Mouse (Mus musculus) kidney, adult 8-10 months (tissue): ENCODE data around the gene Slc7a11.
"Not testable (repeated sequence)": the region's sequence is repeated elsewhere in the genome, so short reads cannot be mapped to it uniquely, and the experiment has no call there.

Experiments used
- DNase-seq, 2 experiments: peaks; one replicate each; pipeline ENCODE4 v3.0.0; 2022

The Slc7a11 gene

DNA sequence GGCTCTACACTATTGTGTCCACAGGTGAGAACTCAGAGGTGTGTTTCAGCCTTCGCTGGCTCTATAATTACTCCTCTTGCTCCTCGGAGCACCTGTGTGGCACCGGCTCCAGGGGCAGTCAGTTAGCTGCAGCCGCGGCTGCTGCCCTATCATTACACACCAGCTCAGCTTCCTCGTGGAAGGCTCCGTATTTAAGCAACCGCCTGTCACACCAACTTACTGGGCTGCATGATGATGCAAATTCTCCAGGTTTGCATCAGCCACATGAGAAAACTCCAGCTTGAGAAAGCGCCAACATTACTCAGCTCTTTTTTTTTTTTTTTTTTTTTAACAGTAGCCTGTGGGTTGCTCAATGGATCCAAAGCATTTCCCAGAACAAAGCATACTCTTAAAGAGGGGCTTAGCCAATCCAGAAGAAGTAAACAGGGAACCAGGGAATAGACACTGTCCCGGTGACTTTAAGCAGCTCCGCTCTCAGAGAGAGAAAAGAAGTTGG, at the start of gene Slc7a11:
Slc7a11 (minus strand) TSS at position 194 of the 496 bp plus-strand sequence.
- no peak for DNase-seq

DNA sequence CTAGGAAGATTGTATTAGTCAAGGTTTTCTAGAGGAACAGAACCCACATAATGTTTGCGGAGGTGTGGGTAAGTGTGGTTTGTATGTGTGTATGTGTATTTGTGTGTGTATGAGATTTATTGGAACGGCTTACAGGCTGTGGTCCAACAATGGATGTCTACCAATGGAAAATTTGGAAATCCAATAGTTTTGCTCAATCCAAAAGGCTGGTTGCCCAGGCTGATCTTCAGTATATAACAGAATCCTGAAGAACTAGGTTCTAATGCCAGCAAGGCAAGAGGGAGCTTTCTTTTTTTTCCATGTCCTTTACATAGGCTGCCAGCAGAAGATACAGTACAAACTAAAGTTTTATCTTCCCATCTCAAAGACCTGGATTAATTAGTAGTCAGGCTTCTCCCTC, 48.3 kb upstream of the Slc7a11 start:
- no peak for DNase-seq

DNA sequence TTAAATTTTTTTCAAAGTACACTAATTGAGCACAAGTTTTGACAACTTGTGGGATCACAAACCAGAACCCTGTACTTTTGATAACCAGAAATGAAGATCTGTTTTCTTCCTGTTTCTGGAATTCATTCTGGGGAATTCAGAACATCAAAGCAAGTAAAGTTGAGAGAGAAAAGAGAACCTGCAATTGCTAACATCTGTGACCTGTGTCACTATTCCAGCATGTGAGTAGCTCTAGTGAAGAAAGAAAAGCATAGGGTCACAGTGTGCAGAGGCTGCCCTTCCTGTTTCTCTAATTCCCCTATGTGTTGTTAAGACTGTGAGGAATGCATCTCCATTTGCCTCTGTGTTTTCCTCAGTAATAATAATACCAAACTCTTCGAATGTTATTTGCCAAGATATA, 40.7 kb upstream of the Slc7a11 start:
- no peak for DNase-seq

DNA sequence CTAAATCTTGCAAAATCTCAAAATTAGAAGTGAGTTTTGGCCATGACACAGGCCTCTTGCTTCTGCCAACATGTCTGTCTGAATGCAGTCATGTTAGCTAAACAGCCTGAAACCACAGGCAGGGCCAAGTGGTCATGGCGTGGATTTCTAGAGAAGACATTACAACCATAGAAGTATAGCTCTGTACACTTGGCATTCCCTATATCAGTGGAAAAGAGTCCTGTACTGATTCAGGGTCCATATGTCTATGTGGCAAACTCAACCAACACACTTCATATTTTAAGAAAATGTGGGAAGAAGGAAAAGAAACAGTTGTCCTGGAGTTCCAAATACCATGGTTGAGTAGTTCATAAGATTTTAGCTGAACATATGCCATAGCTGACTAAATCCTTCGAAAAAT, 18.8 kb upstream of the Slc7a11 start:
- no peak for DNase-seq

DNA sequence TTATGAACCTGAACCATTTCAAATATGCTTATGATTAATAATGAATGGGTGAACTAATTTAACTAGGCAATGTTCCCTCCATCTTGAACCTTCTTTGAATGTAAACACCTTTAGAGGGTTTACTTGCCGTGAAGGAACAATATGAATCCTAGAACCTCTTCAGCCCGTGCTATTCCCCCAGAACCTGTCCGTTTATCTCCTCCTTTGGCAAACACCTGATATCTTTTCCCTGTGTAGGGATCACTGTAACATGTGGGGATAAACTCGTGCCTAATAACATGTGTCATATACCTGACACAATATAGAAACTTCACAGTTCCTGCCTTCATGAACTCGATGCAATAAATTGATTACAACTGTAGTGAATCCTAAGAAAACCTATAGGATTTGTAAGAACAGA, 13.7 kb upstream of the Slc7a11 start:
- no peak for DNase-seq

DNA sequence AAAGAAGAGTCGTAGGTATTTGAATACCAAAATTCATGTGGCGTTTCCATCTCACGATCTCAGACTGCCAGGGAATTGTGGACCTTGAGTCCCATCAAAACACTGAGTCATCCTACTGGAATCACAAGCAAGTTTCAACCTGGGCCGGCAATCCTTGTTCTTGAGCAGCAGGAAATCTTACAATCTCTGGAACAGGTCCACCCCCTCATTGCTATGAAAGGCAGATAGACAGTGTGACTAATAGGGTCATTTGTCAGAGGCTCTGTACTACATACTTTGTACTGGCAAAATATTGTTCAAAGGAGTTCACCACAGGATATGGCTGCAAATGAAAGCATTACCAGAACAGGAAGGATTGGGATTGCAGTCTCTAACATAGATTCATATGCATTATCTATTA, 13.2 kb upstream of the Slc7a11 start:
- DNase-seq: no peak

DNA sequence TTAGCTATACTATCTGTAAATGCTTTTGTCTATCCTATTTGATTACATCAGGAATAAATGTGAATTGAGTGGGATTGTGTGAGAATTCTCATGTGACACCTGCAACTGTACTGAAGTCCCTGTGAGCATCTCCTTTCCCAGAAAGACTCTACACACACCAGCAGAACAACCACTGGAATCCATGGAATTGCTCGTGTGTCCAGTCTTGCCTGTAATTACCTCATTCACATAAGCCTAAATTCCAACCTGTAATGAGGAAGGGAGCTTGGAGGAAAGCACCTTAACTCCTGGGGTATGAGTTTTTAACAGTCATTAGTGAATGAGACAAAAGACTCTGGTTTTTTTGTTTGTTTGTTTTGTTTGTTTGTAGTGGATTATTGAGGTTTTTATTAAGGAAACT, 12.6 kb upstream of the Slc7a11 start:
- no peak for DNase-seq

DNA sequence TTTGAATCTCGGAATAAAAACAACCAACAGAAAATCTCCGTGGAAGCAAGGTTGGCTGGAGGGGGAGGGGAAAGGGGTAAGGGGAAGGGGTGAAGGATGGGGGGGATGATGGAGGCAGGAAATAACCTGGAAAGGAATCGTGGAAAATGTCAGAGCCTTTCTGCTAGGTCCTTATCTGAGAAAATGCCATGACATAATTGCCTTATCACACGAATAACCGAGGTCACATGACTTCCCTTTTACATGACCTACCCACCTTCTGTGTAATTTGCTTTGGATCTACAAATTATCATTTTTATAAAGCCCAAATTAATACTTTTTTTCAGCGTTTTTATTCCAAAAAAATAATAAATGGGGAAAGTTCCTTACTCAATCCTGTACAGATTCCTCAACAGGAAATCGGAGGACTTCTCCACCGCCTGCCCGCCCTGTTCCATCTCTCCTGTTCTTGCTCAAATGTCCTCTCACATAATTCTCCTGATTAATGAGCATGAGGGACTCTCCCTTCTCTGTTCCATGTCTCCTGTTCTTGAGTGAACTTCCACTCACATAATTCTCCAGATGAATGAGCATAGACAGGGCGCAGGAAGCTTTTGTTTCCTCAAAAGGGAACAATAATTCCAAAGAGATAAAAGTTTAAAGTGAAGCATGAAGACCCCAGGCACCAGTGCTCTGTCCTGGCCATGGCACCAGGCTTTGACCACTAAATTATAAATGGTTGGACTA, 1.8 kb upstream of the Slc7a11 start:
- DNase-seq: no peak

DNA sequence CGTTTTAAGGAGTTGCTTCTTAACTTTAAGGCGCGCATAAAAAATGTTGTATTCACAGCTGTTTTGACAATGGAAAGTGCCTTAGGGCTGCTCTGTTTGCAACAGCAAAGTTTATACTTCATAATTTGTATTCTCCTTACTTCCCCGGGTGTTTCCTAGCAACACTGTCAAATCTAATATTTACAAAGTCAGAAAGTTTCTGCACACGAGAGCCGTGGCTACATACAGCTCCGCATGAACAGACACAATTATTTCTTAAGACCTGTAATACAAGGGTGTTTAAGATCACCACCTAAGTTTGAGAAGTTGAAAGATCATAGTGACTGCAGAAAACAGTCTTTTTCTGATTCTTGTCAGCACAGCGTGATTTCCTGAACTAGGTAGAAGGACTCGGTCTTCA, 528 bp upstream of the Slc7a11 start:
- no peak for DNase-seq

DNA sequence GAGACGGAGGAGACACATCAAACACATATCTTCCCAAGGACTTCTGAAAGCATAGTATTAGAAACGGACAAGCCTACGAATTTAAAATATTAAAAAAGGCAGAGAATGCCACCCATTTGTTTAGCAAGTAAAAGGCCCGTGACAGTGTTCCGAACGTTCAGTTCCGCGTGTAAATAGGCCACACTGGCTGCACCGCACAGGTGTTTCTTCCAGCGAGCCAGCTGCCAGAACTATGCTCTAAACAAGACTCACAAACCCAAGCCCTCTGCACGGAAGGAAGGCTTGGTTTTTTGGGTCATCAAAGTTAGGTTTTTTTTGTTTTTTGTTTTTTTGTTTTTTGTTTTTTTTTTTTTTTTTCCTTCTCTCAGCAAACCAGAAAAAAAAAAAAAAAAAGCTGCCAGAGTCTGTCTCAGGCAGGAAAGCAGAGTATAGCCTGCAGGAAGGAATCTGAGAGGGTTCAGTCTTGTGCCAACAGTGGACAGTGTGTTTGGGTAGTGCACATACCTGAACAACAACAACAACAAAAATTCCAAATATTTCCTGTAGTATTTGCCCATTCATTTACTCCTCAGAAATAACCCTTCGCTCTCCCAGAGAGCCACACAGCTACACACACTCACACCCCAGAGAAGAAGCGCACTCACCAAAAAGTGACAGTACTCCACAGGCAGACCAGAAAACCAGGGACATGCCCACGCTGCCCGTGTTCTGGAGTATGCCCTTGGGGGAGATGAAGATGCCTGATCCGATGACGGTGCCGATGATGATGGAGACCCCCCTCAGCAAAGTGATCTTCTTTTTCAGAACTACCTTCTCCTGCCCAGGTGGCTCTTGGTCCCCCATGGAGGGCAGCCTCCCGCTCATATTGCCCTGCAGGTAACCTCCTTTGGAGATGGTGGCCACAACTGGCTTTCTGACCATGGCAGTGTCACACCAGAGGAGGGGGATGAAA, 797 bp downstream of the Slc7a11 start:
- no peak for DNase-seq

DNA sequence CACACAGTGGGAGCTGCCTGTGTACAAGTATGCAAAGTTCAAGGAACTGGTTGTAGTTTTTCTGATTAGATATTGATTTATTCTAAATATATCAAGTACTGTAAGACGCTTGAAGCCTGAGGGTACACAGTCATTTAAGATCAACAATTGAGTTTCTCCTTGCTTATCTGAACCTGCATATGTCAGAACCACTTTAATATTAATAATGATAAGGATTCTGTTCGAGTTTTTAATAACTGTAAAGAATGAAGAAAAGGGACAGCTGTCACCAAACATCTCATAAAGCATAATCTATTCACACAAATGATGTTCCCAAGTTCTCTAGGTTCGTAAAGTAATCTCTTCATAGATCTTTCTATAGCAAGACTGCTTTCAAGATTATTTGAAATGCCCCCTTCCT, 2.1 kb downstream of the Slc7a11 start:
- no peak for DNase-seq

DNA sequence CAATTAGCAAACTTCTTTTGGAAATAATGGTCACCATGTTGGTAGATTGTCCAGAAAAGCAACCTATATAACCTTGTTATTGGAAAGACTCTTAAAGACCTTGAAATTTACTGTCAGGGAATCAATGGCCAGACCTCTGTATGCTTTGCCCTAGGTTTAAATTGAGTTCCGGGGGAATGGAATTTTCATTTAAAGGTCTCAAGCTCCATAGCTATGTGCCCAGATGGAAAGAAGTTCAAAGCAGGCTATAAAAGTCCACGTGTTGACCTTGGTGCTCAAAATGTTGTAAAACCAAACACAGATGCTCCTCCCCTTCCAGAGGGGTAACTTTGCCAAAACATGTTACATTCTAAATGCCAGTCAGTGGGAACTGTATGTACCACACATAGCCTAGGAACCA, 3.0 kb downstream of the Slc7a11 start:
- DNase-seq: no peak

DNA sequence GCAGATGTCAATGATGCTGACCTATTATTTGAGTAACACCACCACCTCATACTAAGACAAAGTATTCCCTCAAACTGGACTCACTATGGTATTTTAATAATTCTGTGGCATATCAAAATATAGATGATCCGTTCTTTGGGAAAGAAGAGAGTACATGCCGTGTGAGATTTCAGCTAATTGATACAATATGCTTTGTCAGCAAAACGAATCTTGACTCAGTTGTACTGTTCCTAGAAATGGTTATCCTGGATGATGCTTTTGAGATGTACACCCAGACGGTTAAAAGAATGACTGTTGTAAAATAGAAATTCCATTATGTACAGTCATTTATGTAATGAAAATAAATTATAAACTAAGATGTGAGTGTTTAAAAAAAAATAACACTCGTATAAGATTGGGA, 4.0 kb downstream of the Slc7a11 start:
- no peak for DNase-seq

DNA sequence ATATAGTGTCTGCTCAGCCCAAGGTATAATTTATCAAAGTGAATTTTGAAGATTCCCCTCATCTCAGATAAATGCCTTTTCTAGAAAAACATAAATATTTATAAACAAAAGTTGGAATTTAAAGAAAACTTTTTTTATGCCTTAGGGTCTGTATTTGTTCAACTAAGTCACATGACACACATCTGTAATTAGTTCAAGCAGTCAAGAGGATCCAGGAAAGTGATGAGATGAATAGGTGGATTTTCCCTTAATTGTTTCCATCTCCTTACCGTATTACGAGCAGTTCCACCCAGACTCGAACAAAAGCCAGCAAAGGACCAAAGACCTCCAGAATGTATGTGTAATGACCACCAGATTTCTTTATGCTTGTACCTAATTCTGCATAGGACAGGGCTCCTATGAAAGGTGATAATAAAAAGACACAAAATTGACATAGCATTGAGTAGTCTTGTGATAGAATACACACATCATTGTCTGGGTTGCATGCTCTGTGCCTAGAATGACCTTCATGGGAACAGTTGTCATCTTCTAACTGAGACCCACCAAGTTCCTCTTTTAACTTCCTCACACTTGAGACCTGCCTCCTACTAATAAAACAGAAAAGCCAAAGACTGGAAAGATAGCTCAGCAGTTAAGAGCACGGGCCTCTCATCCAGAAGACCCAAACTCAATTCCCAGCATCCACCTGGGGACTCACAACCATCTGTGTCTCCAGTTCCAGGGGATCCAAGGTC, 4.7 kb downstream of the Slc7a11 start:
- no peak for DNase-seq

DNA sequence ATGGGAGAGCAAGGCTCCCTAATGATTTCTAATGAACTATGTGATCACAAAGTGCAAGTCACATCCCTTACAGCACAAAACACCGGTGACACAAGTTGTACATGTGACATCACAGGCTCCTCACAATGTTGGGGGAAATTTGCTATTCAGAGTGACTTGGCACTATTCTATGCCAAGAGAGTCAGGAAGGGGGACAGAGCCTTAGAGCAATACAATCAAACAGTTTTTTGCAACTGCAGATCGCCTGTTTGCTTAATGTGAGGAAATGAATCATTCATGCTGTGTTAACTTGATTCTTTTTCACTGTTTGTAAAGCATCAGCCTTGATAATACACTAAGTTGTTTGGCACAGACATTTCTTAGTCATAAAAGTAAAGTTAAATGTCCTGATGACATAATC, 5.3 kb downstream of the Slc7a11 start:
- not testable (repeated sequence) for DNase-seq

DNA sequence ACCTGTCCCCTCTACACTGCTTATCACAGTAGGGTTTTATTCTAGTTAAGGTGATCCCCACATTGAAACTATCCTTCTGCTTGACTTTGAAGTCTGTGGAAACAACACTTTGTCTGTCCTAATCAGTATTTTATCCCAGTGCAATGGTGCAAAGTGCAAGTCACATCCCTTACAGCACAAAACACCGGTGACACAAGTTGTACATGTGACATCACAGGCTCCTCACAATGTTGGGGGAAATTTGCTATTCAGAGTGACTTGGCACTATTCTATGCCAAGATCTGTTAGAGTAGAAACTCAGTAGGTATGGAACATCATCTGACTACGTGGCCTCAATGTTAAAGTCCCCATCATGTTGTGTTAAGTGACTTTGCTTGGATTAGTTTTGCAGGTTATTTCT, 7.0 kb downstream of the Slc7a11 start:
- not testable (repeated sequence) for DNase-seq

DNA sequence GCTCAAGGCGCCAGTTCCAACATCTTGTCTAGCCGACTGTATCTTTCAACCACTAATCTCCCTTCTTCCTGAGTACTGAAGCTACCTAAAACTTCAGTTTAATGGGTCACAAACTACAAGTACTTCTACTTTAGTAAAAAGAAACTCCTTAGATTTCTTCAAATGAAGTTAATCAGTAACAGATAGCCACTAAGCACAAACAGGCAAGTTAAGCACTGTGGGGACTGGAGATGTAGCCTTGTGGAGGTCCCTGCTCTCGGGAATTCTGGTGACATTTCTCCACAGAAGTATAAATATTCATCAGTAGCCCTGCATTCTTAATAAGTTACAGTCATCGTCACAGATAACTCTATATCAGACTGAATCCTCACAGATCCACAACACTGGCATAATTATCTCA, 9.6 kb downstream of the Slc7a11 start:
- DNase-seq: no peak

DNA sequence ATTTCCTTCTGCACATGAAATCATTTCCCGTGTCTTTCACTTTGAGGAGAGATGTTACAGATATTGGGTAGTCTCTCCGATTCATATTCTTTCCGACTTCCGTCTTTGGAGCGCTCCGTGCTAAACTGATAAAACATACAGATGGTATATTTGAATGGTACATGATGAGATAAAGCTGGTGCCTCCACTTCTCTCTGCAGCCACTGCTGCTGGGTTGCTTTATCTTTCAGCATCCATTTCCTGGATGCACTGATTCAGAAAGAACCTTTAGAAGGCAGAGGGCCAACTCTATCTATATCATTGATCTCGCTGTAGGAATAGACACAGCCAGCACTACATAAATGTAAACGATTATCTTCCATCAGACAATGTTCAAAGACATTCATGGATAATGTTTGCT, 12.6 kb downstream of the Slc7a11 start:
- no peak for DNase-seq

DNA sequence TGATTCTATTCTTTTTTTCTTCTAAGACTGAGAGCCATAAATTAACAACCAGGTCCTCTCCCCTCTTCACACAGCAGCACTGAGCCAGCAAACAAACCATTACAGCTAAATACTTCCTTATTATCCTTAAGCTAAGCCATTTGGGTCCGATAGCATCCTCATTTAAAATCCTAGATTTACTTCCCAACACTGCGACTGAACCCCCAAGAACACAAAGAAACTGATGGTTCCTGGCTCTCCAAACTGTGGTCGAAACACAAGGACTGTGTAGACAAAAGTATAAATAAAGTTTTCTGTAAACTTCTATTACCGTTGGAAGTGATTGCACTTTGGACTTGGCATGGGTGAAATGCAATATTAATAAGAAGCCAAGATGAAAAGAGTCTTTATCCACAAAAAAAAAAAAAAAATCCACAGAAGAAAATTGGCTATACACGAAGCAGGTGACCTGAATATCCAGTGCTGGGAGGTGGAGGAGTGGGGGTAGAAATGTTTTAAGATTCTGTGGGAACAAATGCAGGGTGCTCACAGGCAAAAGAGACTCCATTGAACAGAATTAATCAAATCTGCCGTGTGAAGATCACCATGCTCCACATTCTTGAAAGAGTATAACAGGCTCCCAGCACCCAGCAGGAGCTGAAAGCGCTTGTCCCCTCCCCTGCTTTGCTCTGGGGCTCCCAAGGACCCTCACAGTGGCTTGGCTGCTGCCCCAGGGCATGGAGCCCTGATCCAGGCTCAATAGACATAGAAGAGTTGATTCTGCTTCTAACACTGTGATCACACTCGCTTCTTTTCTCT, 21.7 kb downstream of the Slc7a11 start:
- no peak for DNase-seq

DNA sequence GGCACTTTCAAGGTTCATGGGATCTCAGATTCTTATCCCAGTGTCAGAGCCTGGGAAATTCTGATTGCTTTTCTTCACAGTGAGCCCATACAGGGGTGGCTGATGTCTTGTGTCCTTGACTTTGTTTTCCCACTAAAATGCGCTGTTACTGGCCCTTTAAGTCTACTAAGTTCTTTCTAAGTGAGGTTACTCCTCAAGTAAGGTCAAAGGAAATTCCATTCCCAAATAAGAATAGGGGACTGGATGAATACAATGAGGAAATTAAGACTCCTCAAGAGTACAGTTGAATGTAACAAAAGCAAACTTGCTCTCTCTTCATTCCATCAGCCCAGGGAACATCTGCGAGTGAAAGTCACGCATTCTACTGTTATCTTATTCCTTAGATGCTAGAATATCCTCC, 24.3 kb downstream of the Slc7a11 start:
- DNase-seq: no peak

DNA sequence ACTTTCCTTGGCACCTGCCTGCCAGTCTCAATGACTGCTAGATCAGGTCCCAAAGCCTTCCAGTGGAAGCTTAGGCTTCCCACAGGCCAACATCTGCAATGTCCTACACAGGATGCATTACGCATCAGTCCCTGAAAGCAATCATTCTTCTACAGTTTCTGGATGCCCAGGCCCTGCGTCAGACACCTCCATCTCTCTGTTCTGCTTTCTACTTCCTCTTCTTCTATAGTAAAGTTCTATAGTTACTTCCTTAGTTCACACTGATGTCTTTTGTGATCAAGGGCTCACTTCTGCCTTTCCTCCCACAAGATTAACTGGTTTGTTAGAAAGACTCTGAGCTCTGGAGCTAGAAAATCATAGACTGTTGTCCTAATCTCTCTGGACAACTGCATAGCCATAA, 36.6 kb downstream of the Slc7a11 start:
- DNase-seq: no peak

DNA sequence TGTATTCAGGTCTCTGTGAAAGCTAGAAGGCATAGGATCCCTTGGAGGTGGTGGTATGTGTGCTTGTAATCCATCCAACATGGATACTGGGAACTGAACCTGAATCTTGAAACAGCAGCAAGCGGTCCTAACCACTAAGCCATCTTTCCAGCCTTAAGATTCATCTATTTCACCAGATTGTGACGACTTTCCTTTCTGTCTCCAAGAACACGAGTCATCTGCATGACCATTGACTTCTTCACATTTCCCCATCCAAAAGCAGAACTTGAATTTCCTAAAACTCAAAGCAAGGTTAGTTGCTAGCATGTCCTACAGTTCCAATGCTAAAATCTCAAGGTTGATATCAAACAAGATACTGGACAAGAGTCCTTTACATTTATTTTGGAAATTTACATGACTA, 37.5 kb downstream of the Slc7a11 start:
- DNase-seq: no peak

DNA sequence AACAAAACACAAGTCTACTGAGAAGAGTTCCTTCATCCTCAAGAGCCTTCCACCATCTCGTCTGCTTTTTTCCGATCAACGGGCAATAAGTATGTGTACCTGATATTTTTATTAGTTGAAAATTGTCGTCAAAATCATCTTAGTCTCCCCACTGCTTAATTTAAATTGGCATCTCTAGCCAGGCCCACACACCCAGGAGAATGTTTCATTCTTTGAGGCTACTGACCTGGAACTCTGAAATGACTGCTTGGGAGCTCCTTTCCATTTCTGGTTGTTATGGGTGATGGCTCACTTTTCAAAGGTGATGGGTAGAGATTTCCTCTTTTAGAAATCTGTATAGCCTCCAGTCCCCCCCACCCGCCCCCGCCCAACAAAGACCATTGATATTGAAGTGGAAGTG, 54.6 kb downstream of the Slc7a11 start:
- DNase-seq: no peak
